Mouse (Mus musculus) stomach, postnatal 0 days (tissue): ENCODE data around the gene Gpm6a.

ENCODE experiments used
- CTCF ChIP-seq: IDR thresholded peaks from 2 replicates; pipeline ENCODE4 v1.5.1; 2016; ENCODE audit warnings: antibody characterized with exemption, low read depth, mild to moderate bottlenecking, moderate library complexity
- EP300 ChIP-seq: optimal IDR thresholded peaks from 2 replicates; pipeline ENCODE3; 2016; ENCODE audit warnings: antibody characterized with exemption

GRCm38 (mm10) chr8:55031099-55031498 is 76.5 kb downstream of the Gpm6a start:
- TF ChIP-seq EP300: no peak
- no peak for TF ChIP-seq CTCF
